Mouse (Mus musculus): ENCODE results near the gene Cfap46. TPM values are rescaled to one million over a fixed set of nuclear protein-coding genes. Genes with fewer than 3 reads are reported as not detected.
"Not testable (repeated sequence)": the region's sequence is repeated elsewhere in the genome, so short reads cannot be mapped to it uniquely, and the experiment has no call there.

Gene Cfap46
- polyA plus RNA-seq, 1 experiment from 2014 or later: 0.38 TPM

DNA sequence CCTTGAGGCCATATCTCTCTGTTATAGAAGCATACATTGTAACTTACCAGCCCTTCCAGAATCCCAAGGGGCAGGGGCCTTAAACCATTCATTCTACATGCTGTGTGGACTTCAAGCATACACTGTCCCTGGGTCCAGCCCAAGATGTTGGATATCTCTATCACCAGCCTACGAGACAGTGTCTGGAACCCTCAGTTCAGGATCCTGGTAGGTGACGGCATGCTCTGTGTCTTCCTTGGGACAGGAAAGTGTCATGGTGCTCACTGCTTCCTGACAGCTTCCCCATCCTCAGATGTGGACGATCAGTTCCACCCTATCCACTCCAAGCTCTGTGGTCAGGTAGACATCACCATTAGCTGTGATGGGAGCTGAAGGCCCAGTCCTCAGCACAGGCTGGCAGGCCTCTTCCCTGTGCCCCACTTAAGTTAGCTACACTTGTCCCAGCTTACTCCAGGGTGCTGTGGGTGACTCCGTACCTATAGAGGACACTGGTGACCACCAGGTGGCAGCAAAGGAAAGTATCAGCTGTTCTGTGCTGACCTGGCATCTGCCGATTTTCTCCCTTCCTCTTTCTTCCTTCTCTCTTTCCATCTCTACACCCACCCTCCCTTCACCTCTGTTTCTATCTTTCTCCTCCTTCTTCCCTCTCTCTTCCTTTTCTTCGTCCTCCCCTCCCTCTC is 19.7 kb upstream of the Cfap46 start:
- Histone ChIP-seq H3K27me3 (ENCODE audit: low read depth, poor library complexity, severe bottlenecking) (peaks cover 18% of the 10 kb centered on the region; the same call in 1 of the 2 replicates), H3K9me3 (replicated peaks) (no peaks in the 10 kb centered on the region), H3K36me3 (no peaks in the 10 kb centered on the region), H3K27ac (no peak overlapping the region), H3K4me3 (no peak overlapping the region), H3K4me1 (no peaks in the 10 kb centered on the region)
- DNase-seq (ENCODE audit: low spot score): peak; percentile 86
- 37% methylated on average over 6 of the region's 6 CpGs for WGBS

DNA sequence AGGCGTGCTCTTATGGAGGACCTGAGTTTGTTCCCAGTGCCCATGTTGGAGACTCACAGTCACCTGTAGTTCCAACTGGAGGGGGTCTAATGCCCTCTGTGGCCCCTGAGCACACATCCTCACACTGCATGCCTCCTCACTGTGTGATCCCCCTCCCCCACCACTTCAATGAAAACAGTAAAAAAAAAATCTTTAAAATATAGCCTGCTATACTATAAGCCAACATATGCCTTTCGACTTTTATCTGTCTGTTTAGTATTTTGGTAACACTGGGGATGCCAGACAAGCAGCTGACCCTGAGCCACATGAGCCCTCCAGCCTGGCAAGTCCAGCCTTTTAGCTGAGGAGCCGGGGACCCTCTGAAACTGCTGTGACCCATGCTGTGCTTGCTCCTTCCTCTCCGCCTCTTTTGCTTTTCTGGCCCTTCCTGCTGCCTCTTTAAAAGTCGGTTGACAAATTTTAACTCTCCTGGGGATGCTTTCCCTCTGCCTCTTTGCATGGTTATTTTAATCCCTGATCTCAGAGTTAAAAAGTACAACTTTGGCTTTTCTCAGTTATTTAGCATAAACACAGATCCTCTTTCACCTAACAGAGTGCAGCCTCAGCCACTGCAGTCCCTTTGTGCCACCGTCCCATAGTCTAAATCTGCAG is 18.2 kb upstream of the Cfap46 start:
- H3K9me3 ChIP-seq (replicated peaks): no peaks in the 10 kb centered on the region
- 46% methylated on average over 6 of the region's 6 CpGs for WGBS

DNA sequence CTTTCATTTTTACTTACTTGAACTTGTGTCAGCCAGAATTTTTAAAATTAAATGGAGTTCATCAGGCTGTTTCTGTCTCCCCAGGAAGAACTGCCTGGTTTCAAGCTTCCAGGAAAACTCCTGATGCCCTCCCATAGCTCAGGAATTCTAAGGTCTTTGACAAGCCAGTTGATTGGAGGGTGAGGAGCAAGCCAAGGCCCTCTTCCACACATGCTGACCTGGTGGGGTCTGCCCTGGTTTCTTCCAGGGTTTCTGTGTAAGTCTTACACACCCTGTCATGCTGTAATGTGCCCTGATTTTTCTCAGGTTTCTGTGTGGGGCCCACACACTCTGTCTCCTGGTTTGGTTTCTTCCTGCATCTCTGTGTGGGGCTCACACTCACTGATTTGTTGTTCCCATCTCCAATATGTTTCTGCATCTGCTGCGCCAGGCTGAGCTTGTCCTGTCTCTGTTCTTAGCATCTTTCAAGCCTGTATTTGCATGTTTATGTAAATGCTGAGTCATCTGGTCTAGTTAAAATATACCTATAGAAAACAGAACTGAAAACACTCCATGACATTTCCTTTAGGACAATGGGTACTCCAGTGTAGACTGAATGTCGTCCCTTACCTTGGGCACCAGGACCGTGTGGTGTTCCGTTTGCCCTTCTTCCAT is 9.2 kb upstream of the Cfap46 start:
- no peak for DNase-seq (ENCODE audit: low spot score)
- no peaks in the 10 kb centered on the region for H3K4me1 ChIP-seq
- H3K9me3 ChIP-seq (replicated peaks): no peaks in the 10 kb centered on the region
- WGBS: 97% methylated on average over 4 of the region's 4 CpGs
- no peak overlapping the region for H3K27ac ChIP-seq
- H3K27me3 ChIP-seq (ENCODE audit: low read depth, poor library complexity, severe bottlenecking): no peaks in the 10 kb centered on the region
- H3K36me3 ChIP-seq: no peaks in the 10 kb centered on the region
- no peak overlapping the region for H3K4me3 ChIP-seq

More for the DNA sequence above, 18.2 kb upstream of the Cfap46 start:
- no peak overlapping the region for H3K27ac ChIP-seq
- H3K4me3 ChIP-seq: no peak overlapping the region
- H3K4me1 ChIP-seq: no peaks in the 10 kb centered on the region
- H3K27me3 ChIP-seq (ENCODE audit: low read depth, poor library complexity, severe bottlenecking): 0 out of 2 replicates have a peak, but pooled peaks cover 10% of the 10 kb centered on the region
- DNase-seq (ENCODE audit: low spot score): no peak
- no peaks in the 10 kb centered on the region for H3K36me3 ChIP-seq

DNA sequence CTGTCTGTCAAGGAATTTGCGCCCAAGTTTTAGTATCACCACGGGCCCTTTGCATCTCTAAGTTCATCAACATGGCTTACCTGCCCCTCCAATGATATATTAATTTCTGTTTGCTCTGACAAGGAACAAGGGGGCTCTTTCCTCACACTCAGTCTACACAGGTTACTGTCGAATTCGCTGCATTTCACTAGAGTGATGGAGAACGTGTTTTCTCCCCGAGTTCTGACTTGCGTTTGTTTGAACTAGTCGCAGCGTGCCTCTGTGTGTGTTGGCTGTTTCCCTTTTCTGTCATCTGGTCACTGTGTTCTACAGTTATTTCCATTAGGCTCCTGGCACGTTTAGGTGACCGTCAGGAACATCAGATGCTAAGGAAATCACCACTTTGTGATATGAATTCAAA is 8.6 kb upstream of the Cfap46 start:
- DNase-seq (ENCODE audit: low spot score): no peak
- H3K4me3 ChIP-seq: no peak overlapping the region
- no peaks in the 10 kb centered on the region for H3K36me3 ChIP-seq
- no peaks in the 10 kb centered on the region for H3K9me3 ChIP-seq (replicated peaks)
- WGBS: 86% methylated on average over 11 of the region's 11 CpGs
- H3K27me3 ChIP-seq (ENCODE audit: low read depth, poor library complexity, severe bottlenecking): no peaks in the 10 kb centered on the region
- H3K4me1 ChIP-seq: no peaks in the 10 kb centered on the region
- H3K27ac ChIP-seq: no peak overlapping the region

DNA sequence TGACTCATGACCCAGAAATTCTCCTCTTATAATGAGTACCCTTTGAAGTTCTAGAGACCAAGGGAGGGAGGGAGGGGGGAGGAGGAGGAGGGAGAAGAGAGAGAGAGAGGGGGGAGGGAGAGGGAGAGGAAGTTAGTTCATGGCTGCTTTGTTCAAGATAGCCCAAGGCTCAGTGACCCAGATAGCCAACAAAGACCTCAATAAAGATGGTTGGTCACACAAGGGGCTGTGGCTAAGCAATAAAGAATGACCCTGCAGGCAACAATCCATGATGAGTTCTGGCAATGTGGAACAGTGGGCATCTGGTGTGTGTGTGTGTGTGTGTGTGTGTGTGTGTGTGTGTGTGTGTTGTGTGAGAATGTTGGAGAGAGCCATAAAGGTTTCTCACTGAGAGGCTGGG is 1.7 kb upstream of the Cfap46 start:
- H3K4me1 ChIP-seq: peaks cover 20% of the 10 kb centered on the region
- H3K4me3 ChIP-seq: no peak overlapping the region
- H3K27me3 ChIP-seq (ENCODE audit: low read depth, poor library complexity, severe bottlenecking): 0 out of 2 replicates have a peak, but pooled peaks cover 7% of the 10 kb centered on the region
- DNase-seq (ENCODE audit: low spot score): no peak
- no peak overlapping the region for H3K27ac ChIP-seq
- no peaks in the 10 kb centered on the region for H3K9me3 ChIP-seq (replicated peaks)
- H3K36me3 ChIP-seq: no peaks in the 10 kb centered on the region

DNA sequence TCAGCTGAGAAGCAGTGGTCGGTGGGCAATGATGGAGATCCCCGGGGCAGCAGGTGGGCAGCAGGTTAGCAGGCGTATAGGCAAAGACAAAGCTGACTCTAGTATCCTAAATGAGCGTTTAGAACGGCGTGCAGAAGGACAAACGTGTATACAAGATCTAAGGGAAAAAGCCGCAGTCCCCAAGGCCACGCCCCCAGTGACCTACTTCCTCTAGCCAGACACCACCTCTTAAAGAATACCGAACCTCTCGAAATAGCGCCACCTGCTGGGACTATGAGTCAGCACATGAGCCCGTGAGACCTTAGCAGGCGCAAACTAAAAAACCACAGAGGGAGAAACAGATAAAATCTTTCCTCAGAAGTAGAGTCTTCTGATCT is 924 bp upstream of the Cfap46 start:
- H3K4me1 ChIP-seq: peaks cover 20% of the 10 kb centered on the region
- H3K36me3 ChIP-seq: no peaks in the 10 kb centered on the region
- no peaks in the 10 kb centered on the region for H3K9me3 ChIP-seq (replicated peaks)
- H3K4me3 ChIP-seq: peak overlapping the region; percentile 68
- H3K27ac ChIP-seq: peak overlapping the region; percentile 72
- 0 out of 2 replicates have a peak, but pooled peaks cover 7% of the 10 kb centered on the region for H3K27me3 ChIP-seq (ENCODE audit: low read depth, poor library complexity, severe bottlenecking)
- WGBS: under 1% methylated on average over 14 of the region's 14 CpGs
- peak; percentile 92 for DNase-seq (ENCODE audit: low spot score)

DNA sequence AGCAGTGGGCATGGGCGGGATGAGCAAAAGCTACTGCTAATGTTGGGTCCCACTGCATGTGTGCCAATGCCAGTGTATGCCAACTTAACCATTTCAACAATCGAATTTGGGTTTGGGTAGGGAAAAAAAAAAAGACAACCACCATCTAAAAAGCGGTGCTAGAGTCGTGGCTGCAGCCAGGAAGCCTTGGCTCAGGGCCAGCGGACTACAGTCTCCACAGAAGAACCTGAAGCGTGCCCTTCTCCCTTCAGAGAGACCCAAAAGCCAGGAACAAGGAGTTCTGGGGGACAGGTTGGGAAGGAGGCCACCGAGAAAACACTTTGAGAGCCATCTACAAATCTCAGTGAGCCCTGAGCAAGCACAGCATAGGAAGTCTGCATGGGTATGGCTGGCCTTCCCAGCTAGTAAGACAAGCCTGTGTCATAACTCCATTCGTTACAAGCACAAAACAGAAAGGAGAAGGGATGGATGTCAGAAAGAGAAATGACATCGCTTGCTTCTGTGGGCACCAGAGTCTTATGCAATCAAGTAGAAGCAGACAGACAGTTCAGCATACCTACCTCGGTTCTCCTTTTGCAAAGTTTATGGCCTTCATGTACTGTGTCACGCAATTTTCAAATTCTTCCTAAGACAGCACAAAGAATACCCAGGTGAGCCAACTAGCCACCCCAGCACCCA is 1.6 kb downstream of the Cfap46 start:
- Histone ChIP-seq H3K4me1 (peaks cover 20% of the 10 kb centered on the region), H3K27ac (no peak overlapping the region), H3K4me3 (no peak overlapping the region), H3K27me3 (ENCODE audit: low read depth, poor library complexity, severe bottlenecking) (peaks cover 12% of the 10 kb centered on the region; the same call in 1 of the 2 replicates), H3K36me3 (no peaks in the 10 kb centered on the region), H3K9me3 (replicated peaks) (no peaks in the 10 kb centered on the region)
- 84% methylated on average over 11 of the region's 11 CpGs for WGBS
- no peak for DNase-seq (ENCODE audit: low spot score)

DNA sequence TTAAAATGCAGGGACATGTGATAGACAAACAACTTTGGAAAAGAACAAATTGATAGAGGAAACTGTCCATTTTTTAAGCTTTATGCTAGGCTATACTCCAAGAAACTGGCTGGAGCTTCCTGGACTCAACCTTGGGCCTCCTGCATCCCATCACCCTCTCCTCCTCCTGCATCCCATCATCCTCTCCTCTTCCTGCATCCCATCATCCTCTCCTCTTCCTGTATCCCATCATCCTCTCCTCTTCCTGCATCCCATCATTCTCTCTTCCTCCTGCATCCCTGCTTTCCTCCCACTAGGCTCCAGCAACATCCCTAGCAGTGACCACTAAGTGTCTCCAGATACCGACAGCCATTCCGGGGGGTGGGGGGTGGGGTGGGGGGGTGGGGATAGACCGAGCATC is 7.2 kb downstream of the Cfap46 start:
- H3K4me3 ChIP-seq: no peak overlapping the region
- H3K27ac ChIP-seq: no peak overlapping the region
- H3K9me3 ChIP-seq (replicated peaks): no peaks in the 10 kb centered on the region
- no peaks in the 10 kb centered on the region for H3K36me3 ChIP-seq
- H3K27me3 ChIP-seq (ENCODE audit: low read depth, poor library complexity, severe bottlenecking): peaks cover 12% of the 10 kb centered on the region; the same call in 1 of the 2 replicates
- no peak for DNase-seq (ENCODE audit: low spot score)
- H3K4me1 ChIP-seq: no peaks in the 10 kb centered on the region
- WGBS: 53% methylated on average over 3 of the region's 3 CpGs

DNA sequence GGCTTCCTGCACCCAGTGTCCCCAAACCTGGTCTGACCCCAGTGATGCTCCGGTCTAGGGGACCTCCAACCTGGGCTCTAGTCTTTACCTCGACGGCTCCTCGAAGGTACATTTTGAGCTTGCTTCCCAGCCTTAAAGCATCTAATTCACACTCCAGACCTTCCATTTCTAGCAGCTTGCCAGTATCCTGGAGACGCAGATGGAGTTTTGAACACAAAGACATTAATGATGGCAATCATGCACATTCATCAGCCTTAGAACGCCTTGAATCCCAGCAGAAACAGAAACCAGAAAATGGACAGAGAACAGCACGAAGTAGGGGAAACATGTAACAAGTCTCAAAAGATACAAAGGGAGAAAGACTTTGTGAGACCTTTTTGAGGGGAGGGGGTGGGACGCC is 16.7 kb downstream of the Cfap46 start:
- DNase-seq (ENCODE audit: low spot score): no peak
- Histone ChIP-seq H3K9me3 (replicated peaks) (no peaks in the 10 kb centered on the region), H3K27me3 (ENCODE audit: low read depth, poor library complexity, severe bottlenecking) (no peaks in the 10 kb centered on the region), H3K4me1 (no peaks in the 10 kb centered on the region), H3K4me3 (no peak overlapping the region), H3K27ac (no peak overlapping the region), H3K36me3 (no peaks in the 10 kb centered on the region)
- 84% methylated on average over 8 of the region's 8 CpGs for WGBS

DNA sequence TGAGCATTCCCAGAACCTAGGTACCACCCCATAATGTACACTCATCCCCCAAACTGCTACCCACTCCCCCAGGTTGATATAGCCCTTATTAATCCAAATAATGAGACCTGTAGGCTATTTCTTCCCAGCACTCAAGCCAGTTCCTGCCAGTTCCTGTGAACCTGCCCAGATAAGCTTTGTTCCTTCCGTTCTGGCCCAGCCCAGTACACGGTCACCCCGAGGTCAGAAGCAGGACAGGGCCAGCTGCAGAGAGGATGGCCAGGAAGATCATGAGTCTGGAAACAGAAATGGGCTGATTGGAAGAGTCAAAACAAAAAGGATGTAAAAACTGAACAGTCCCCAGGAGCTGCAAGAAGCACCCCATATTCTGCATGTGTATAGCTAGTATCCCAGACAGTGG is 20.3 kb downstream of the Cfap46 start:
- Histone ChIP-seq H3K27ac (no peak overlapping the region), H3K4me1 (no peaks in the 10 kb centered on the region), H3K36me3 (no peaks in the 10 kb centered on the region), H3K27me3 (ENCODE audit: low read depth, poor library complexity, severe bottlenecking) (no peaks in the 10 kb centered on the region; the same call in 1 of the 2 replicates), H3K4me3 (no peak overlapping the region), H3K9me3 (replicated peaks) (no peaks in the 10 kb centered on the region)
- no peak for DNase-seq (ENCODE audit: low spot score)
- WGBS: 74% methylated on average over 3 of the region's 3 CpGs

DNA sequence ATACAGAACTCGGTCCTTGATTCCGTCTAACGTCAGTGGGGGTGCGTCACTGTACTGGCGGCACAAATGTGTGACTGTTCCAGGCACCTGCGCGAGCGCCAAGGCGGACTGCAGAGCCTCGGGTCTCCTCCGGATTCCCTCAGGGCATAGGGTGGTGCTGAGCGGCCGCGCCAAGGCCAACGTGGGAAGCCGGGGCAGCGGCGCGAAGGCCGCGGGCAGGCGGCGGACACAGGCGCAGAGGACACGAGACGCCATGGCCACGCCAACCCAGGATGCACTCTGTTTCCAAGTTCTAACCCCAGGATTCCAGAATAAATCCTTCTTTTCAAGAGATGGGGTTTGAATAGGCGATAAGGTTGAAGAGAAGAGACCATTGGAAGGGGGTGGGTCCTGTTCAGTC is 23.7 kb downstream of the Cfap46 start:
- H3K36me3 ChIP-seq; H3K27ac ChIP-seq; H3K9me3 ChIP-seq (replicated peaks); DNase-seq (ENCODE audit: low spot score); H3K4me1 ChIP-seq; H3K4me3 ChIP-seq; H3K27me3 ChIP-seq (ENCODE audit: low read depth, poor library complexity, severe bottlenecking): not testable (repeated sequence)
- 93% methylated on average over 28 of the region's 28 CpGs for WGBS

DNA sequence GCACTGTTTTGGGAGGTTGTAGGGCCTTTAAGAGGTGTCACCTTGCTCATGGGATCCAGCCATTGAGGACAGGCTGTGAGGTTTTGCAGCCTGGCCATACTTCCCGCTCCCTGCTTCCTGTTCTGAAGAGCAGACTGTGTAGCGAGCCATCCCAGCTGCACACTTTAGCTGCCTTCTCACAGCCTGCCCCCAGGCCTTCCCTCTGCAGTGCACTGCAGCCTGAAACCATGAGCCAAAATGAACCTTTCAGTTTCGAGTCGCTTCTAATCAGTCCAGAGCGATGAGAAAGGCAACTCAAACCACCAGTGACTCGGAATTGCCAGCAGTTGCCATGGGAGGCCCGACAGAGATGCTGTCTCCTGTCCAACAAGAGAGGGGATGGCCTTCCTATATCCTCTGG is 33.9 kb downstream of the Cfap46 start:
- H3K4me3 ChIP-seq: no peak overlapping the region
- WGBS: 84% methylated on average over 7 of the region's 7 CpGs
- H3K36me3 ChIP-seq: no peaks in the 10 kb centered on the region
- no peaks in the 10 kb centered on the region for H3K9me3 ChIP-seq (replicated peaks)
- no peak overlapping the region for H3K27ac ChIP-seq
- H3K4me1 ChIP-seq: no peaks in the 10 kb centered on the region
- H3K27me3 ChIP-seq (ENCODE audit: low read depth, poor library complexity, severe bottlenecking): peaks cover 11% of the 10 kb centered on the region
- no peak for DNase-seq (ENCODE audit: low spot score)

Data from limb, embryonic 10.5 days (tissue).